ENCODE assay signal across 21 mouse cellular contexts in genomic region chr10:122777939-122778655, GRCm38 (mm10).
DNase-seq lines count a peak whose midpoint lies in the region; ATAC-seq and TF ChIP-seq lines count a peak whose summit lies in the region.
"Had no signal": no experiment of that assay in that cellular context is flagged by ENCODE, and none has a peak within 500 bp of the region (broad histone marks: within the 10 kb centered on the region; RNA-seq: fewer than 3 reads in every experiment).

No protein-coding gene starts in this region.

- H3K9ac ChIP-seq in intestine, postnatal 0 days (ENCODE audit: low read depth, low read length): no peak overlapping the region
- H3K9ac ChIP-seq in stomach, postnatal 0 days (ENCODE audit: low read length): no peak overlapping the region
- H3K9ac ChIP-seq: forebrain, embryonic 15.5 days; hindbrain, embryonic 15.5 days; limb, embryonic 15.5 days; lung, embryonic 15.5 days; midbrain, embryonic 13.5 days; stomach, embryonic 15.5 days had no signal

- TF ChIP-seq CTCF in intestine, postnatal 0 days (IDR thresholded peaks at IDR 0.05; ENCODE audit: low read depth): no peak
- TF ChIP-seq CTCF in stomach, postnatal 0 days (IDR thresholded peaks at IDR 0.05; ENCODE audit: low read depth): no peak

- H3K4me2 ChIP-seq in intestine, postnatal 0 days (replicated peaks; ENCODE audit: low read depth): no peak overlapping the region
- H3K4me2 ChIP-seq in stomach, postnatal 0 days (replicated peaks; ENCODE audit: low read depth): no peak overlapping the region
- H3K4me2 ChIP-seq: forebrain, embryonic 15.5 days; heart, embryonic 11.5 days; hindbrain, embryonic 15.5 days; limb, embryonic 15.5 days; lung, embryonic 15.5 days; midbrain, embryonic 13.5 days; stomach, embryonic 15.5 days had no signal

- peaks cover 12% of the 10 kb centered on the region; the same call in 1 of the 2 replicates for H3K4me1 ChIP-seq in brown adipose tissue, adult 24 weeks (ENCODE audit: control insufficient read depth, insufficient read depth, insufficient read length, low read length)
- H3K4me1 ChIP-seq in intestine, postnatal 0 days (replicated peaks; ENCODE audit: control insufficient read depth, insufficient read depth, low read length): no peaks in the 10 kb centered on the region
- no peaks in the 10 kb centered on the region for H3K4me1 ChIP-seq in stomach, postnatal 0 days (replicated peaks; ENCODE audit: control insufficient read depth, insufficient read depth)
- H3K4me1 ChIP-seq: forebrain, embryonic 15.5 days; hindbrain, embryonic 15.5 days; megakaryocyte, embryonic 14.5 days had no signal

- H3K4me3 ChIP-seq in brown adipose tissue, adult 24 weeks (ENCODE audit: insufficient read depth, low read depth, low read length): no peak overlapping the region
- no peak overlapping the region for H3K4me3 ChIP-seq in intestine, postnatal 0 days (ENCODE audit: low read depth, low read length)
- no peak overlapping the region for H3K4me3 ChIP-seq in stomach, postnatal 0 days (ENCODE audit: low read depth, low read length)
- H3K4me3 ChIP-seq: forebrain, embryonic 15.5 days; hindbrain, embryonic 15.5 days; limb, embryonic 15.5 days; lung, embryonic 15.5 days; megakaryocyte, embryonic 14.5 days; midbrain, embryonic 13.5 days; stomach, embryonic 15.5 days had no signal

- H3K27ac ChIP-seq in brown adipose tissue, adult 24 weeks (replicated peaks; ENCODE audit: low read depth, low read length): 0 out of 2 replicates have a peak overlapping the region, but pooled peaks have one; percentile 18
- no peak overlapping the region for H3K27ac ChIP-seq in intestine, postnatal 0 days (ENCODE audit: low read depth, low read length)
- no peak overlapping the region for H3K27ac ChIP-seq in stomach, postnatal 0 days (replicated peaks)
- H3K27ac ChIP-seq: forebrain, embryonic 15.5 days; hindbrain, embryonic 15.5 days; limb, embryonic 15.5 days; lung, embryonic 15.5 days; midbrain, embryonic 13.5 days; stomach, embryonic 15.5 days had no signal

- DNase-seq in cerebellum, postnatal 10 days: peak; percentile 54 to 60
- DNase-seq in stomach, postnatal 0 days (ENCODE audit: low spot score): no peak
- no peak for DNase-seq in embryo, embryonic 10 days (ENCODE audit: low spot score)
- DNase-seq in adrenal gland, postnatal 10 days: no peak
- DNase-seq: adrenal gland, adult 2 months; kidney, adult 11 months; kidney, postnatal 4 days; left cerebral cortex, postnatal 4 days; lung, postnatal 36 days; thymus, adult 2 months had no signal

- H3K27me3 ChIP-seq in intestine, postnatal 0 days (replicated peaks; ENCODE audit: control insufficient read depth, insufficient read depth, low read length): no peaks in the 10 kb centered on the region
- no peaks in the 10 kb centered on the region for H3K27me3 ChIP-seq in stomach, postnatal 0 days (ENCODE audit: control insufficient read depth, insufficient read depth, low read length)
- H3K27me3 ChIP-seq: forebrain, embryonic 15.5 days; hindbrain, embryonic 15.5 days; limb, embryonic 15.5 days; lung, embryonic 15.5 days; megakaryocyte, embryonic 14.5 days; stomach, embryonic 15.5 days had no signal

- WGBS in intestine, postnatal 0 days: 87% methylated on average over 3 of the region's 3 CpGs
- 82% methylated on average over 3 of the region's 3 CpGs for WGBS in stomach, postnatal 0 days

- no peak for ATAC-seq in cerebellum, adult (ENCODE audit: insufficient number of reproducible peaks, low FRiP score, low TSS enrichment)
- peak; percentile 62; the same call in 1 of the 2 replicates for ATAC-seq in intestine, postnatal 0 days
- peak; percentile 69 for ATAC-seq in stomach, postnatal 0 days (ENCODE audit: low FRiP score, low TSS enrichment)
- ATAC-seq: forebrain, embryonic 15.5 days; midbrain, embryonic 13.5 days had no signal

- no peaks in the 10 kb centered on the region for H3K36me3 ChIP-seq in intestine, postnatal 0 days (ENCODE audit: control insufficient read depth, insufficient read depth)
- no peaks in the 10 kb centered on the region for H3K36me3 ChIP-seq in stomach, postnatal 0 days (ENCODE audit: control insufficient read depth, insufficient read depth, low read length)
- H3K36me3 ChIP-seq: forebrain, embryonic 15.5 days; hindbrain, embryonic 15.5 days; limb, embryonic 15.5 days; lung, embryonic 15.5 days; midbrain, embryonic 13.5 days; stomach, embryonic 15.5 days had no signal

- TF ChIP-seq EP300 in stomach, postnatal 0 days (optimal IDR thresholded peaks at IDR 0.05): no peak

- no peaks in the 10 kb centered on the region for H3K9me3 ChIP-seq in intestine, postnatal 0 days (ENCODE audit: control insufficient read depth)
- H3K9me3 ChIP-seq in stomach, postnatal 0 days (ENCODE audit: control insufficient read depth, low read length): no peaks in the 10 kb centered on the region
- H3K9me3 ChIP-seq: forebrain, embryonic 15.5 days; hindbrain, embryonic 15.5 days; limb, embryonic 15.5 days; lung, embryonic 15.5 days; midbrain, embryonic 13.5 days; stomach, embryonic 15.5 days had no signal

Comparison
In these comparisons a context has a peak if more than half of its experiments do, and no peak if none do; other contexts are left out.
1. DNase-seq: peak in cerebellum, postnatal 10 days (2 of 2); none in stomach, postnatal 0 days (single experiment), embryo, embryonic 10 days (single experiment) and adrenal gland, postnatal 10 days (single experiment).